Mouse (Mus musculus) C2C12 (cell line): ENCODE results near the gene Sox1.

ENCODE experiments used
- CTCF ChIP-seq: IDR thresholded peaks from one replicate; pipeline ENCODE4 v1.5.1; 2011; ENCODE audit not compliant: control insufficient read depth, insufficient read depth, insufficient read length
- FOSL1 ChIP-seq: IDR thresholded peaks from one replicate; pipeline ENCODE4 v1.8.0; 2011; ENCODE audit warnings: mild to moderate bottlenecking, low read length; ENCODE audit not compliant: poor library complexity, insufficient read depth, severe bottlenecking
- MAX ChIP-seq: IDR thresholded peaks from one replicate; pipeline ENCODE4 v1.6.1; 2011; ENCODE audit warnings: mild to moderate bottlenecking, control low read depth
- MYOG ChIP-seq: IDR thresholded peaks from one replicate; pipeline ENCODE4 v1.6.1; 2011; ENCODE audit not compliant: control insufficient read depth, insufficient read length; ENCODE audit errors: extremely low read depth
- USF1 ChIP-seq: IDR thresholded peaks from one replicate; pipeline ENCODE4 v1.6.1; 2011; ENCODE audit warnings: low read depth, mild to moderate bottlenecking, control low read depth, moderate library complexity

DNA sequence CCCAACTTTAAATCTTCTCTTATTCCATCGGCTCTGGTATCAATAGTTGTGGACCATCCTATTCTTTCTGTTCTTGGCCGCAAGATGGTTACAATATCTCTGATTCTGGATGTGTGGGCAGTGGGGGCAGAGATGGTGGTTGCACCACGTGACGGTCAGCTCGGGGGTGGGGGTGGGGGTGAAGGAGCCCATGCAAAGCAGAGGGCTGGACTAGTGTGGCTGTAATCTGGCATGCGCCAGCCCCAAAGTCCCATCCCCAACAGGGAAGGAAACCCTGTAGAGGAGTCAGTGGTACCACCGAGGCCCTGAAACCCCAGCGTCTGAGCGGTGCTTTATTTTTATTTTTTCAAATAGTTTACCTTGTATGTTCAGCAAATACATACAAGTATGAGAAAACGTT, 12.9 kb downstream of the Sox1 start:
- TF ChIP-seq CTCF (no peak), MAX (no peak), MYOG (no peak), FOSL1 (no peak), USF1 (no peak)
